Mouse (Mus musculus): ENCODE data around the gene Eepd1. TPM values are rescaled to one million over a fixed set of nuclear protein-coding genes. Genes with fewer than 3 reads are reported as not detected.

Eepd1 gene
- polyA plus RNA-seq, 1 experiment: 4.1 TPM

DNA sequence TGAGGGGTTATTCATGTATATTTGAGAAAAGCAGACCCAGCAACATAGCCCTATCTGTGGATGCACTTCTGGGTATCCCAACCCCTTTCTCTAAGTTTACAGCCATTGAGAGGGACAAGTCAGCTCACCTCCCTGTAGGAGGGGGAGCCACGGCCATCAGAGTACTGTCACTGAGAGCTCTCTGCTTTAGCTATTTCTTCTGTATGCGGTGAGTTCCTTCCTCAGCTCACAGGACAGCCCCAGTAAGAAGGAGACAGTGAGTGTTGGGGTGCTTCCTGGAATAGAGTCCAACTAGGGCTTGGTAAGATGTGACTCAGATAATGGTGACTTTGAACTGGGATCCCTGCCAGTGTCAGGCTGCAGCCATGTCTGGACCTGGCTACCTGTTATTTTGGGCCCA, 102.3 kb downstream of the Eepd1 start:
- H3K4me3 ChIP-seq (ENCODE audit: insufficient read depth, low read length): no peak overlapping the region
- no peak overlapping the region for H3K27ac ChIP-seq (ENCODE audit: insufficient read depth, low read length)
- TF ChIP-seq CTCF (IDR thresholded peaks at IDR 0.05; ENCODE audit: borderline replicate concordance, insufficient read depth, low read length): no peak
- TF ChIP-seq POLR2A (IDR thresholded peaks at IDR 0.05; ENCODE audit: low read depth, low read length): no peak
- H3K4me1 ChIP-seq (ENCODE audit: control insufficient read depth, insufficient read depth, low read length): peaks cover 5% of the 10 kb centered on the region; the same call in 1 of the 2 replicates

- H3K27ac ChIP-seq (ENCODE audit: insufficient read depth, low read length): no peak overlapping the region
- H3K4me1 ChIP-seq (ENCODE audit: control insufficient read depth, insufficient read depth, low read length): peaks cover 5% of the 10 kb centered on the region; the same call in 1 of the 2 replicates
- H3K4me3 ChIP-seq (ENCODE audit: insufficient read depth, low read length): no peak overlapping the region
- TF ChIP-seq POLR2A (IDR thresholded peaks at IDR 0.05; ENCODE audit: low read depth, low read length) (no peak), CTCF (IDR thresholded peaks at IDR 0.05; ENCODE audit: borderline replicate concordance, insufficient read depth, low read length) (no peak)
Observed at GRCm38 (mm10) chr9:25585614-25586013, 104.3 kb downstream of the Eepd1 start.

- peaks cover 20% of the 10 kb centered on the region for H3K4me1 ChIP-seq (ENCODE audit: control insufficient read depth, insufficient read depth, low read length)
- no peak overlapping the region for H3K27ac ChIP-seq (ENCODE audit: insufficient read depth, low read length)
- no peak overlapping the region for H3K4me3 ChIP-seq (ENCODE audit: insufficient read depth, low read length)
- no peak for TF ChIP-seq CTCF (IDR thresholded peaks at IDR 0.05; ENCODE audit: borderline replicate concordance, insufficient read depth, low read length)
- TF ChIP-seq POLR2A (IDR thresholded peaks at IDR 0.05; ENCODE audit: low read depth, low read length): no peak
Observed at GRCm38 (mm10) chr9:25588581-25588980, 107.2 kb downstream of the Eepd1 start.

DNA sequence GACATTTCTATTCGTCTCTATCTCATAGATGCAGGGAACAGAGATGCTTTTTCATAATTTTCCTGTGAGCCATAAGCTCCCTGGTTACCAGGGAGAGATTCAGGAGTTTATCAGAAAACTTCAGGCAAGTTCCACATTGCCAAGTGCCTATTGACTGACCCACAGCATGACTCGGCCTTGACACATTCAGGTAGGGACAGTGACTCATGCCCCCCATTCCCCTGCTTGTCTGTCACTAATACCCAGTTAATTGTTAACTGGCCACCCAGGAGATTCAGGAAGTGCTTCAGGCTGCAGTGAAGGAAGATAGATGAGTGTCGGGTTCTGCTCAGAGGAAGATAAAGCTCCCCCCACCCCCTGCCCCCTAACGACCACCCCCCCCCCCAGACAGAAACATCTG, 109.4 kb downstream of the Eepd1 start:
- H3K4me3 ChIP-seq (ENCODE audit: insufficient read depth, low read length): no peak overlapping the region
- H3K4me1 ChIP-seq (ENCODE audit: control insufficient read depth, insufficient read depth, low read length): peaks cover 16% of the 10 kb centered on the region
- no peak overlapping the region for H3K27ac ChIP-seq (ENCODE audit: insufficient read depth, low read length)
- TF ChIP-seq POLR2A (IDR thresholded peaks at IDR 0.05; ENCODE audit: low read depth, low read length) (no peak), CTCF (IDR thresholded peaks at IDR 0.05; ENCODE audit: borderline replicate concordance, insufficient read depth, low read length) (no peak)

- no peak overlapping the region for H3K4me3 ChIP-seq (ENCODE audit: insufficient read depth, low read length)
- TF ChIP-seq POLR2A (IDR thresholded peaks at IDR 0.05; ENCODE audit: low read depth, low read length) (no peak), CTCF (IDR thresholded peaks at IDR 0.05; ENCODE audit: borderline replicate concordance, insufficient read depth, low read length) (no peak)
Observed at GRCm38 (mm10) chr9:25591390-25592354, 110.3 kb downstream of the Eepd1 start.

GRCm38 (mm10) chr9:25592355-25592955, 111.1 kb downstream of the Eepd1 start:
- TF ChIP-seq POLR2A (IDR thresholded peaks at IDR 0.05; ENCODE audit: low read depth, low read length): no peak
- no peak for TF ChIP-seq CTCF (IDR thresholded peaks at IDR 0.05; ENCODE audit: borderline replicate concordance, insufficient read depth, low read length)
- Histone ChIP-seq H3K4me3 (ENCODE audit: insufficient read depth, low read length) (no peak overlapping the region), H3K4me1 (ENCODE audit: control insufficient read depth, insufficient read depth, low read length) (peaks cover 16% of the 10 kb centered on the region), H3K27ac (ENCODE audit: insufficient read depth, low read length) (no peak overlapping the region)

More at GRCm38 (mm10) chr9:25591390-25592354, 110.3 kb downstream of the Eepd1 start:
- Histone ChIP-seq H3K4me1 (ENCODE audit: control insufficient read depth, insufficient read depth, low read length) (peaks cover 16% of the 10 kb centered on the region), H3K27ac (ENCODE audit: insufficient read depth, low read length) (no peak overlapping the region)

DNA sequence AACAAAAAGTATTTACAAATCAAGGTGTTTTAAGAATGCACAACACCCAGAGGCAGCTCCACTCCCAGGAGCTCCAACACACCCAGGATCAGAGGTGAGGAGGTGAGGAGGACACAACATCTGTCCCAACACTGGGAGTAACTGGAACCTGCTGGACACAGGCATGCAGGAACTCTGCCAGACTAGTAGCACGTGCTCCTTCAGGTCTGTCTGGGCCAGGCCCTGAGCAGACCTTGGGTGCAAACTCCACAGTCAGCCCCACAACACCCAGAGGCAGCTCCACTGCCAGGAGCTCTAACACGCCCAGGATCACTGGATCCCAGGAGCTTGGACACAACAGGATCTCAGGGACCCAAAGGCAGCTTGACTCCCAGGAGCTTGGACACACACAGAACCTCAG, 143.4 kb downstream of the Eepd1 start:
- no peaks in the 10 kb centered on the region for H3K4me1 ChIP-seq (ENCODE audit: control insufficient read depth, insufficient read depth, low read length)
- H3K27ac ChIP-seq (ENCODE audit: insufficient read depth, low read length): no peak overlapping the region
- no peak for TF ChIP-seq POLR2A (IDR thresholded peaks at IDR 0.05; ENCODE audit: low read depth, low read length)
- no peak for TF ChIP-seq CTCF (IDR thresholded peaks at IDR 0.05; ENCODE audit: borderline replicate concordance, insufficient read depth, low read length)
- no peak overlapping the region for H3K4me3 ChIP-seq (ENCODE audit: insufficient read depth, low read length)

- no peaks in the 10 kb centered on the region for H3K4me1 ChIP-seq (ENCODE audit: control insufficient read depth, insufficient read depth, low read length)
- TF ChIP-seq POLR2A (IDR thresholded peaks at IDR 0.05; ENCODE audit: low read depth, low read length) (no peak), CTCF (IDR thresholded peaks at IDR 0.05; ENCODE audit: borderline replicate concordance, insufficient read depth, low read length) (no peak)
- no peak overlapping the region for H3K27ac ChIP-seq (ENCODE audit: insufficient read depth, low read length)
- H3K4me3 ChIP-seq (ENCODE audit: insufficient read depth, low read length): no peak overlapping the region
Observed at GRCm38 (mm10) chr9:25629531-25630099, 148.3 kb downstream of the Eepd1 start.

Other genes with a start within 250 kb of the Eepd1 start
- 417 and 495 TPM in 2 replicates for gene Sept7, start 229.1 kb upstream of the Eepd1 start, polyA plus RNA-seq (2011; ENCODE audit: insufficient read length, low read depth, missing spikeins)

Measured in embryonic fibroblast, embryonic 13.5 days (primary cell).